Mouse (Mus musculus) liver, adult 2 months (tissue): ENCODE measurements at regions not wholly inside any gene's neighbourhood (a gene's known extent, or its start where the extent isn't known, plus 50 kb on each side); places are given as distances from the start of the nearest gene placed in this dataset.

Source experiments
- DNase-seq: peaks from one replicate; pipeline ENCODE4 v3.0.0-alpha.2; 2011; ENCODE audit warnings: low read depth, low spot score; ENCODE audit errors: extremely low read depth
- H3K27ac ChIP-seq: fragments of 200-500 bp; replicated peaks from 2 replicates; pipeline ENCODE4 v1.5.1; 2012; ENCODE audit warnings: low read depth, mild to moderate bottlenecking, control low read depth, inconsistent platforms, low read length; ENCODE audit not compliant: insufficient read depth
- H3K27me3 ChIP-seq: fragments of 200-500 bp; 2 replicates; pipeline ENCODE4 v1.6.1; 2012; ENCODE audit warnings: mild to moderate bottlenecking, moderate library complexity, low read length, inconsistent platforms; ENCODE audit not compliant: control insufficient read depth, insufficient read depth
- H3K36me3 ChIP-seq: fragments of 200-500 bp; 2 replicates; pipeline ENCODE4 v1.6.1; 2012; ENCODE audit warnings: low read length, inconsistent platforms; ENCODE audit not compliant: control insufficient read depth, insufficient read depth
- H3K4me1 ChIP-seq: fragments of 200-500 bp; 2 replicates; pipeline ENCODE4 v1.6.1; 2011; ENCODE audit warnings: low read length; ENCODE audit not compliant: control insufficient read depth, insufficient read depth
- H3K4me3 ChIP-seq: fragments of 200-500 bp; 2 replicates; pipeline ENCODE4 v1.5.1; 2011; ENCODE audit warnings: low read depth, mild to moderate bottlenecking, control low read depth, low read length, moderate library complexity; ENCODE audit not compliant: insufficient read depth
- H3K79me2 ChIP-seq: fragments of 200-500 bp; 2 replicates; pipeline ENCODE4 v1.6.1; 2012; ENCODE audit warnings: inconsistent platforms, mild to moderate bottlenecking, low read length, moderate library complexity; ENCODE audit not compliant: control insufficient read depth, insufficient read depth
- H3K9ac ChIP-seq: fragments of 200-500 bp; 2 replicates; pipeline ENCODE4 v1.6.1; 2012; ENCODE audit warnings: low read depth, mild to moderate bottlenecking, control low read depth, inconsistent platforms, low read length
- CTCF ChIP-seq: fragments of 200-500 bp; IDR thresholded peaks from 2 replicates; pipeline ENCODE4 v1.5.1; 2011; ENCODE audit warnings: low read depth, low read length, control low read depth
- POLR2A ChIP-seq: fragments of 200-500 bp; IDR thresholded peaks from 2 replicates; pipeline ENCODE4 v1.6.1; 2011; ENCODE audit warnings: low read length, control low read depth; ENCODE audit not compliant: insufficient read depth; ENCODE audit errors: extremely low read depth
- WGBS: fragments of 180-500 bp; shearing (Covaris S2); methylation state at CpG from one replicate; pipeline ENCODE4 v1.1.7; 2018; 5-methylcytosine and 5-hydroxymethylcytosine counted together

DNA sequence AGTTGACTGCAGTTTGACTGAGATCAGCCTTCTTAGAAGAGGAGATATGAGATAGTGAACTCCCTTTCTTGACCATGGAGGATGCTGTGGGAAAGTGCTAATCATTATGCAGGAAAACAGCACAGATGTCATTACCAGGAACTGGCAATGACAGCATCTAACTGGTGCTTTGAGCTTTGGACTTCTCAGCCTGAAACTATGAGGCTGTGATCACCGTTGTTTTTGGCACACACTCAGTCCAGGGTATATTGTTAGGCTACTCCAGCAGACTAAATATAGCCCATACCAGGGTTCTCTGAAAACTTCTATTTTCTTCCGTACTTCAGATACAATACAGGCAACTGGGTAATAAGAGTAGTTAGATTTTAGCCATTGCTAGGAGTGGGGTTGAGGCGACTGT is 550.5 kb upstream of the Large1 start:
- no peaks in the 10 kb centered on the region for H3K36me3 ChIP-seq
- H3K27me3 ChIP-seq = no peaks in the 10 kb centered on the region
- 53% methylated on average over 3 of the region's 3 CpGs for WGBS
- DNase-seq = peak; percentile 70
- H3K4me3 ChIP-seq = no peak overlapping the region
- H3K27ac ChIP-seq = no peak overlapping the region
- H3K9ac ChIP-seq = no peak overlapping the region
- TF ChIP-seq CTCF (no peak), POLR2A (no peak)
- H3K79me2 ChIP-seq = no peaks in the 10 kb centered on the region
- H3K4me1 ChIP-seq = peaks cover 6% of the 10 kb centered on the region; the same call in 1 of the 2 replicates

DNA sequence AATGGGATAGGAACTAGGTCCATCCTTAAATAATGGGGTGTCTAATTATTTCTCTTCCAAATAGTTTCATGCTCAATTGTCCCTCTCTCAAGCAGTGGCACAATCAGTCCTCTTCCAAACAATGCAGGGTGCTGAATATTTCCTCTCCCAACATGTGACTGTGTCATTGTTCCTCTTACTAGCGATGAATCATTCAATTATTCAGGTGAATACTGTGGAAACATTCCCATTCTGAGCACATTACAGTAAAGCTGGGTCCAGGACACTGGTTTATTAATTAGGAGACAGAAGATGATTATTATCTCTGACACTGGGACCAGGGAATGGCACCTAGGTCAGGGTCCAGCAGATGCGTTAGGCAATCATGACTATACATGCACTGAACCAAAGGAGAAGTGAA is 532.6 kb upstream of the Large1 start:
- 81% methylated on average over 2 of the region's 2 CpGs for WGBS
- H3K9ac ChIP-seq = no peak overlapping the region
- no peak for TF ChIP-seq CTCF
- no peak for TF ChIP-seq POLR2A
- no peak overlapping the region for H3K4me3 ChIP-seq
- H3K79me2 ChIP-seq = no peaks in the 10 kb centered on the region
- no peaks in the 10 kb centered on the region for H3K36me3 ChIP-seq
- DNase-seq = no peak
- no peak overlapping the region for H3K27ac ChIP-seq
- H3K4me1 ChIP-seq = no peaks in the 10 kb centered on the region
- H3K27me3 ChIP-seq = no peaks in the 10 kb centered on the region

DNA sequence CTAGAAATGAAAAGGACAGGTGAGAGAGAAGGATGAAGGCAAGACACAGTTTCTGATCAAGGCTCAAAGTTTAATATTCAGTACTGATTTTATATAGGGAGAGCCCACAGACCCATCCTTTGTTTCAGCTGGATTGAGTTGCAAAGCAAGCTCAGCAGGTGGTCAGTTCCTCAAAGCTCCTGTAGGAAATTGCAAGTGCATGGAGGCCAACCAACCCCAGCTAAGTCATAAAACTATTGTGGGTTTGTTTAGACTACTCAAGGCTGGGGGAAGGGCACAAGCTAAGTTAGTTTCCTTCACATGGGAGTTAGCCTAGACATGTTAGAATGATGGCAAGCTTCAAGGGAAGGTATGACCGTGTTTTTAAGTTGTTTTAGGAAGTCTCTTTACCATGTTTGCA is 528.3 kb upstream of the Large1 start:
- Histone ChIP-seq H3K4me3 (no peak overlapping the region), H3K27me3 (no peaks in the 10 kb centered on the region), H3K27ac (no peak overlapping the region), H3K36me3 (no peaks in the 10 kb centered on the region), H3K9ac (no peak overlapping the region), H3K4me1 (no peaks in the 10 kb centered on the region), H3K79me2 (no peaks in the 10 kb centered on the region)
- 86% methylated on average over 1 of the region's 1 CpGs for WGBS
- no peak for TF ChIP-seq CTCF
- no peak for TF ChIP-seq POLR2A
- no peak for DNase-seq
